Mouse (Mus musculus): ENCODE measurements around the gene Dcun1d3.

Gene Dcun1d3

DNA sequence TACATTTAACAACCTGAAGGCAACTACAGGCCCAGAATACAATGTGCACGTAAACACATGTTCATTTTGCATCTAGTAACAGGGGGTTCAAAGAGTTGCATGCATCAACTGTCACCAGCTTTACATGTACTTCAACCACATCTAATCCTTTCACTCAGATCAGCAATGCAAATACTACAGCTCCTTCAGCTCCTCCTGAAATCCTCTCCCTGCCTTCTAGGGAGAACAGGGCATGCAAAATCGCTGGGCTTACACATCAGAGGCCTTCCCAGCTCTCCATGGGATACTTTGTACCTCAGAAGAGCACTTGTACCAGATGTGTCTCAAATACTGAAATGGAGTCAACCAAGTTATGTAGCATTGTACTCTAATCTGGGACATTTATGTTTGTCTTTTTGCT is 23.0 kb downstream of the Dcun1d3 start:
- DNase-seq (ENCODE audit: low read depth) = no peak

DNA sequence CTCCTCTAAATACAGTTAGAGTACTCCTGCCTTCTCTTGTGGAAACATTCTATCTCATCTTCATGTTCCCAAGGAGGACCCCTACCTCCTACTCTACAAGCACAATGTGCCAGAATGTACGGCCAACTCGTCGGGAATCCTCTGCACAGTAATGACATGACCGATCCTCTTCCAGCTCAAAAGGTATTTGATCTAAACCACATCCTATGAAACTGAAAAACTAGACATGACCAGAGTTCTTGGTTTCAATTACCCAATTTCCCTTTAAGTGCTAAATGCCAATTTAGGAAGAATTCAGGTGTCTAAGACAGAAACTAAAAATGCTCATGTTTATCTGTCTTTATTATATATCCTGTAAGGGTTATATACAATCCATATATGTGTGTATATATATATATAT is 23.9 kb downstream of the Dcun1d3 start:
- DNase-seq (ENCODE audit: low read depth) = no peak

DNA sequence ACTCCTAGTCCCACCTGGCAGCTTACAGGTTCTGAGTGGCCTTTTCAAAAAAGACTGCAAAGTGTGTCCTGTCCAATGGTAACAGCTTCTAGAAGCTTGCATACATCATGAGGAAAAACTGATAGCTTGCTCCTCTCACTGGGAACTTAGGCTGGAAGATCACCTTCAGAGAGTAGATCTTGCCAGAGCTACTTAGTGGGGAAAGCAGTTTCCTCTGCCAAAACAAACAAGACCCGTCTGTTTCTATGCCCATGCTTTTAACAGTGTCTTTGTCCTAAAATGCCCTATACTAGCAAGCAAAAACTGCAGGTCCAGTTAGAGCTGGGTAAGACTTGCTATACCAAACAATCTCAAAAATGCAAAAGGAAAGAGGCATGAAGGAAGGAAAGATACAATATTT is 30.0 kb downstream of the Dcun1d3 start:
- no peak for DNase-seq (ENCODE audit: low read depth)

DNA sequence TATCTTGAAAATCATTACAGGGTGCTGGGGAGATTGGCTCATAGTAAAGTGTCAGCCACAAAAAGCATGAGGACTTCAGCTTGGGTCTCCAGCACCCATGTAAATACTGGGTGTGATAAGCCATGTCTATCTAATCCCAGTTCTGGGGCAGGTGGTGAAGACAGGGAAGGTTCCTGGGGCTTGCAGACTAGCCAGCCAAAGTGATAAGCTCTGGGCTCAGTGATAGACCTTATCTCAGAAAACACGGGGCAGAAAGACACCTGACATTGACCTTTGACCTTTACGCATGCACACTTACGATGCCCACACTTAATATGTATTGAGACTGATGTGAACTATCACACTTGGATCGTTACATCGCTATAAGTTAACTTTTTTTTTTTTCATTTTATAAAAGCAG is 31.6 kb downstream of the Dcun1d3 start:
- no peak for DNase-seq (ENCODE audit: low read depth)

DNA sequence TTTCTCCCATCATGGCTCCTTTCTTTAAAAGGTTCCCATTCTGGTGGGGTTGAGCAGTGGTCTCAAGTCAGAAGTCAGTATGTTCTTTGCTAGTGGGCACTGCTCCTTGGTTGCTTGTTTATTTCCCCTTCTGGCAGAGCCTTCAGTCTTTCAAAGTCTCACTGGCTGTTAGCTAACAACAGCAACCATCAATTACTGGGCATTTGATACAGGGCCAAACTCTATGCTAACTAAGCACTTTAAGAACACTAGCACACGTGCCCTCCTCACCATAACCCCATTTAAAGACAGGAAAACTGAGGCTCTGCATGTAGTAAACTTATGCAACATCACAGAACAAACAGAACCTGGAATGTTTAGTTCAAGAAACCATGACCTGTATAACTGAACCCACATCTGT is 33.9 kb downstream of the Dcun1d3 start:
- DNase-seq (ENCODE audit: low read depth) = no peak

DNA sequence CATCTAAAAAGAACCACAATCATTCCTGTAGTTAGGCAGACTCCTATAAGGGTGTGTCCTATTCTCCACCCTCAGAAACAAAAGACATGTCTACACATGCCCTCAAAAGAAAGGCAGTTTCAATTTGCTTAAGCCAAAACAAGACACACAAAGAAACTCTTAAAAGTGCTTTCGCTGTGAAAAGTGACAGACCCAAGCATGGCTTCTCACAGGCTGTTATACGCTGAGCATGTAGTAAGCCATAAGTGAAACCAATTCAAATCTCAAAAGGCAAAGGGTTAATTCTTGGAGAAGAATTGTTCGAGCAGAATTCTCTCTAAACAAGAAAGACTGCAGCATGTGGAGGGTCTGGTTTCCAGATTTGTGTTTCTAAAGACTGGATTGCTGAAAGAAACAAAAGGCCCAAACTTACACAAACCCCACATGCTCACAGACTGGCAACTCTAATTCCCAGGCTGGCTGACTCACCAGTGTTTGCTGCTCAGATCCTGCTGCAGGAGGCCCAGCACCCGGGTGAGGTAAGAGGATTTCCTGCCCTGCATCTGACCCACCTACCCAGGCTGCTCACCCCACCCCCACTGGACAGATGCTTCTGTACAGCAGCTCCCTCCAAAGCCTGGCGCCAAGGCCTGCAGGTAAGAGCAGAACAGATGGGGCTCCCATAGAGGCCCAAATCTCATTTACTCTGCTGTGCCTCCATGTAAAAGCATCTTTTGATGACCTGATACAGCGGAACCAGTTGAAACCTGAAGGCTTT is 34.6 kb downstream of the Dcun1d3 start:
- DNase-seq (ENCODE audit: low read depth) = peak; percentile 87

DNA sequence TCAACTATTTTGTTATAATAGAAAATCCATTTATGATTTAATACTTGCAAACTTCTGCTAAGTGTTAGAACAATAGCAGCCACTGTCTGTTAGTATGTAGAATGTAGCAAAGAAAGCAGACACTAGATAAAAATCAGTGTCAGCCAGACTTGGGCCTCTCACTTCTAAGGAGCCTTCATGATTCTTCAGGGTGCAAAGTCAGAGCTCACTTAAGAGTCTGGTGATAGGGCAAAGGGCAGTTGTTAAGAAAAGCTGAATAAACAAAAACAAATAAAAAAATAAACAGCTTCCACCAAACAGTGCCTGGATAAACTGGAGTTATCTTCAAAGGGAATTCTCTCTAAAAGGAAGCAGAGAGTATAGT is 35.1 kb downstream of the Dcun1d3 start:
- DNase-seq (ENCODE audit: low read depth) = no peak

DNA sequence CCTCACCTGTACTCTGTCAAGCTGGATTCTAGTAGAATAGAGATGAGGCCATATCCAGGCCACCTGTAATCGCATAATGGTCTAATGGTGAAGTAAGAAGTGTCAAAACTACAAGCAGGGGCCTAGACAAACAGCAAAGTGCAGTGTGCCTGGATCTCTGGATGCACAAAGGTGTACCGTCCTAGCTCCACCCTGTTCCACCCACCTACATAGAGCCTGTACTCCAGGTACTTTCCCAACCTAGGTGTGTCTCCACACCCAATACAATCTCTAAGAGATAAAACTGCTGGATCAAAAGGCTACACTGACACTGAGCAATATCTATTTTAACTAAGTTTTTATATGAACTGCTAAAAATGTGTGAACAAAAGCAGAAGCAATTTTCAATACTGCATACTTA is 35.5 kb downstream of the Dcun1d3 start:
- no peak for DNase-seq (ENCODE audit: low read depth)

DNA sequence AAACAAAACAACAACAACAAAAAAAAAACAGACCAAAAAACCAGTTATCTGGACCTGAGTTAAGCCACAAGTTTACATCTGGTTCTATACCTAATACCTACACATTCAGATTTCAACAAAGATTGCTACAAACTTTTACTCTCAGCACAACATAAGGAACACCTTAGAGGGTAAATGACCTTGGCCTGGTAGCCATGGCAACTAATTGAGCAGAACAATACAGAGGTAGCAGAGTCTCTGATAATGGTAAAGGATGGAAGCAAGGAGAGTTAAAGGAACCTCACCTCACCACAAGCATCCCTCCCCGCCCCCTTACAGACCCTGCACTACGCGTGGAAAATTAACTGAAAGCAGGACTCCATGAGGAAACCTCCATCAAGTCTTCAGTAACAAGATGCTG is 36.0 kb downstream of the Dcun1d3 start:
- DNase-seq (ENCODE audit: low read depth) = no peak

DNA sequence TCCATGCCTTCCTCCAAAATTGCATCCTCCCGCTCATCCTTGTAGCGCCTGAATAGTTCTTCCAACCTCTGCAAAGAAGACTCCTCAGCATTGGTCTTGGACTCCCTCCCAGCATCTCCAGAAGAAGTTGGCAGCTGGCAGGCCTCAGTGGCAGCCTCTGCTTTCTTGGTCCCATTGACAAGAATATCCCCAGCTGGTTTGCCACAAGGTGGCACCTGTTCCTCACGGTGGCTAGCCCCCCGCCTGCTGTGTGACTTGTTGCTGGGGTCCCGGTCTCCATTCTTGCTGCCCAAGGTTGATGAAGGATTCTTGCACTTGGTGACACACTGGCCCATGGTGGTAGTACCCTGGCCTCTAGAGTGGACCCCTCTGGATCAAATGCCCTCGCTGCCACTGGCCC is 36.6 kb downstream of the Dcun1d3 start:
- peak; percentile 28 for DNase-seq (ENCODE audit: low read depth)

DNA sequence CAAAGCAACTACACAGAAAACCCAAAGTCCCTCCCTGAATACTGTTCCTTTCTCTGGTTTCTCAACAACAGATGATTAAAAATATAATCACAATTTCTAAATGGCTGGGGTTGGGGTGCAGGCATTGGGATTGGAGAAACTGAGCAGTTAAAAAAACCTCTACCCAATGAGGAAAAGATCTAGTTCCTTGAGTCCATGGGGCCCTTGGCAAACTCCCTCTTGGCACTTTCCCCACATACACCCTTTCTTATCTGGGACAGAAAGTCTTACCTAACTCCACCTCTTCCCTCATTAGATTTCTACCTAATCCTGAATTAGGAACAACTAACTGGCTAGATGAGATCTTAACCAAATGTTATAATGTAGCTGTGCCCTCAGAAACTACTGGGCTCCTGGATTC is 41.1 kb downstream of the Dcun1d3 start:
- DNase-seq (ENCODE audit: low read depth) = no peak

DNA sequence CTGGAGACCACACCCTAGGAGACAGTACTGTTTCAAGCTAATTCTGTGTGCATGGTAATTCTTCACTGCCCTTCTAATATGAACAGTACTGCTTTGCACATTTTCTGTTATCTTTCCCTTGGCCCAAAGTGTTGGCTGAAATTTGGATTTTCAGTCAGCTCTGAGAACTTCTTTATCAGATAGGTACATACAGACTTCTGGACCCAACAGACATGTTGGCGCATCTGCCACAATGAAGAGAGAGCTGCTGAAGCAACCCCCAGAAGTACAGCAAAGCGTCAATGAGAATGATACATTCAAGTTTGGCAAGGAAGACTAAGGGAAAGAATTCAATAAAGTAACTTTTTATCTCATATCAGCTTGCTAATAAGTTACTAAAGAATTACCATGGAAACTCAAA is 41.7 kb downstream of the Dcun1d3 start:
- DNase-seq (ENCODE audit: low read depth) = no peak

DNA sequence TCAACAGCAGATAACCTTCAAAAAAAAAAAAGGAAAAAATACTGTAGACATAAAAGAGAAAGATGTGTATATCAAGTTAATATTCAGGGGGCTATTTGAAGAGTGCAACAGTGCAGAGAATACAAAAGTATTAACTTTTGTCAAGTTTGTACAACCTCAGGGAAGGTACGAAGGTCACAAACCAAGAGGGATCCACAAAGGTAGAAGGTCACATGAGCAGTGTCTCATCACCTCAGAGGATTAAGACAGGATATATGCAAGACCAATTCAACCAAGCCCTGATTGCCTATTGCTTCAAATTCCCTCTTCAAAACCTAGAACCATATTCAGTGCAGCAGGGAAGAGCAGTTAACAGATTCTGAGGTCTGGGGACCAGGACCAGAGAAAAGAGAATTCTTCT is 42.9 kb downstream of the Dcun1d3 start:
- no peak for DNase-seq (ENCODE audit: low read depth)

DNA sequence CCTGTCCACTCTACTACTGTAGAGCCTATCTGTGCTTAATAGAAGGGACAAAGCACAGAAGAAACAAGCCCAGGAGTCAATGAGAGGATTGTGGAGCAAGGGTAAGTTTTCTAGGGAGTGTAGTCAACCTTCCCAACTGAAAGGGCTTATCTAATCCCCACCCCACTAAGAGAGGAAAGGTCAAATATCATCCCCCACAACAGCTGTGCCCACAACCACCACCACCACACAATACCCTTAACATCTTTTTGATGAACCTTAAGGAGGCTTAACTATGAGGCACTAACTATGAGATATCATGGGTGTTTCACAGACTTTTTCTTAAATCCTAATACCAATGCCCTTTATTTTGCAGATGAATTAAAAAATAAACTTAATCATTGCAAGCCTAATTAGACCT is 43.6 kb downstream of the Dcun1d3 start:
- no peak for DNase-seq (ENCODE audit: low read depth)

DNA sequence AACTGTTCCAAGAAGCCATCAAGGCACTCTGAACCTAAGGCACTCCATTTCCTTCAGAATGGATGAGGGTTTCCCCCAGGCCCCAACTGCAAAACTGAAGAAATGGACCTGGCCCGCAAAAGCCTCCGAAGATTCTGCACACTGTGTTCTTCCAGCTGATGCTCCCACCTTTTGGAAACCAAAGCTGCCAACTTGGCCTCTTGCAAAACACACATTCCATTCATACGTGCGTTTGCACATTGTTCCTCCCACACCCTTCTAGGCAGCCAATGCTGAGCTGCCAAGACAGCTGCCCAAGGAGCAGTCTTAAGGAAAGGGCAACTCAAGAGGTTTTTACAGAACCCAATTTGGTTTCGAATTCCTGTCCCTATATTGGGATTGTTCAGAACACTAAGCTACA is 45.4 kb downstream of the Dcun1d3 start:
- DNase-seq (ENCODE audit: low read depth) = no peak

DNA sequence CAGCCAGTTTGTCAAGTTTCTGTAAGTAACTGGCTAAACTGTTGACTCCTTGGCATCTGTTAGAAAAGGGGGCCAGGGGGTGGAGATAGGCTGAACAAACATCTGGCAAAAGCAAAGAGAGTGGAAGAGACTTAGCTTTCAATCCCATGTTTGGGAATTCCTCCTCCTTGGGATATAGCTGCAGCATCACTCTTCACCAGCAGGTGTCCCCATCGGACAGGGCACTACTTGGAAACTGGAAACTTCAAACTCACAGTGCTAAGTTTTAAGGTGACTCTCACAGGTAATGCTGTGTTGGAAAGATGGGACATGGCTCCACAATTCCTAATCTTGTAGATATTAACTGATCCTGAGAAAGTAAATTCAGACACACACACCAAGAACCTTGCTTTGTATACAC is 47.0 kb downstream of the Dcun1d3 start:
- DNase-seq (ENCODE audit: low read depth) = peak; percentile 35

DNA sequence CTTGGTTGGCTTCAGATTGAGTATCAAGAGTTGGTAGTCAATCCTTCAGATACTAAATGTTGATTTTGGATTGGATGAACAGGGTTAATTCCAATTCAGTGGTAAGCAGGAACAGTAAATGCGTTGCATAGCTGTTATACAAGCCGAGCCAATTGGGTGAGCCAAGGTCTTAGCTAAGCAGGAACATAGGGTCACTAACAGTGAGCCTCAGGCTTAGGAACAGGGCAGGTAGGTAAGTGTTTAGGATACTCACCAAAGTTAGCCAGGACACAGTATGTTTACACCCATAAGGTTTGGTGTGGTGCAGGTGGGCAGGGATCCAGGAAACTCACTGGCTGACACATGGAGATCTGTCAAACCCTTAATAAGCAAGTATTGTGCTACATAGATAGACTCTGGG is 48.7 kb downstream of the Dcun1d3 start:
- no peak for DNase-seq (ENCODE audit: low read depth)

DNA sequence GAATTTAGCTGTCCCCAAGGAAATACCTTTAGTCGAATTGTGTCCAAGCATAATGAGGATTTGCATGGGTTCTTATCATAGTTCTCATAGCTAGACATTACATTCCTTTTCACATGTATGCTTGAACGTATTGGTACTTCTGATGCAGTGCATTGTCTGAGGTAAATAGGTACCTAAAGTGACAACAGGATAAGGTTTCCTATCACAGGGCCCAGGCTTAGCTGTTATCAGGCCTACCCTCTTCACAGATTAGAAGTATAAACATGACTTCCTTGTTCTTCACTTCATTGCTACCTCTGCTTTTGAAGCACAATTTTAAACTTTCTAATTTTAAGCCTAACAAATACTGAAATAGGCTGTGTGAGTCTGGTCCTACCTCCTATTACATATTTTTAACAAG is 50.6 kb downstream of the Dcun1d3 start:
- no peak for DNase-seq (ENCODE audit: low read depth)

DNA sequence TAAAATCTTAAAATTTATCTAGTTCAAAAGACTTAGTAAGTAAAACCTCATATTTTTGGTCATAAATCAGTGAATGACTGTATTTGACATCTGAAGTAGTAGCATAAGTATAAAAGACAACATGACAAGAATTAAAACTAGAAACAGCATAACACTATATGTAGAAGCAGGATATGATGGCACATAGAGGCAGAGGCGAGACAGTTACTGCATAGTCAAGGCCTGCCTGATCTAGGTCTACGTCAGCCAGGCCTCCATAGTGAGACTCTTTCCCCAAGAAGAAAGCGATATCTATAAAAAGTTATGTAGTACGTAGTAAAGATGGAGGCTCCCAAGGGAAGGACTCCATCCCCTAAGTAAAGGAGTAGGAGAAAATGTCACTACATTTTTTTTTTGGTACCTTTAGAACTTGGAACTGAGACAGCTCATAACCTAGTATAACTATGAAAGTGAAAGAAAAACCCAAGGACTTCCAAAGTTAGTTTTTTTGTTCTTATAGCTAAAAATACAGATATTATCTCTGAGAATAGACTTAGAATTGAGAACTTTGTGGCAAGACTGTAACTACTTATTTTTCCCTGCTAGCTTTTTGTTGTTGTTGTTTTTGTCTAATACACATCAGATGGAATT is 54.2 kb downstream of the Dcun1d3 start:
- DNase-seq (ENCODE audit: low read depth) = no peak

DNA sequence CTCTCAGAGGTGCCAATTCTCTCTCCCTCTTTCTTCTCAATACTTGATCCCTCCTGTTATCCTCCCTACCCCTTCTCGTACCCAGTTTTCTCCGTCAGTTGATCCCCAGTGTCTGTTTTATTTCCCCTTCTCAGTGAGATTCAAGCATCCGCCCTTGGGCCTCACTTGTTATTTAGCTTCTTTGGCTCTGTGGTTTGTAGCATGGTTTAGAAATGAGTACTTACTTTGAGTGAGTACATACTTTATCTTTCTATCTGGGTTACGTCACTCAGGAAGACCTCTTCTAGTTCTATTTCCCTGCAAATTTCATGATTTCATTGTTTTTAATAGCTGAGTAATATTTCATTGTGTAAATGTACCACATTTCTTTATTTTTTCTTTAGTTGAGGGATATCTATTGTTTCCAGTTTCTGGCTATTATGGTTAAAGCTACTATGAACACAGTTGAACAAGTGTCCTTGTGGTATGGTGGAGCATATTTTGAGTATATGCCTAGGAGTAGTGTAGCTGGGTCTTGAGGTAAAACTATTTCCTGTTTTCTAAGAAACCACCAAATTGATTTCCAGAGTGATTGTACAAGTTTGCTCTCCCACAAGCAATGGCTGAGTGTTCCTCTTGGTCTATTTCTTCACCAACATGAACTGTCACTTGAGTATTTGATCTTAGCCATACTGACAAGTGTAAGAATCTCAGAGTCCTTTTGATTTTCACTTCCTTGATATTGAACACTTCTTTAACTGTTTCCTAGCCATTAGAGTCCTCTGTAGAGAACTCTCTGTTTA is 59.9 kb downstream of the Dcun1d3 start:
- peak; percentile 93 for DNase-seq (ENCODE audit: low read depth)

DNA sequence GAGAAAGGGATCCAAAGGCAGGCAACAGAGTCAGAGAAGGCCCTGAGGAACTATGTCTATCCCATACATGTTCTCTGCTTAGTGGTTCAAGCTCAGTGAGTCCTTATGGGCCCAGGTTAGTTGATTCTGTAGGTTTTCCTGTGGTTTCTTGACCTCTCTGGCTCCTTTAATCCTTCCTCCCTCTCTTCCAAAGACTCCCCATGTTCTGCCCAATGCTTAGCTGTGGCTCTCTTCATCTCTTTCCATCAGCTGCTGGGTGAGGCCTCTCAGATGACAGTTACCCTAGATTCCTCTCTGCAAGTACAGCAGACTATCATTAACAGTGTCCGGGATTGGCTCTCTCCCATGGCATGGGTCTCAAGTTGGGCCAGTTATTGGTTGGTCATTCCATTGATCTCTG is 60.7 kb downstream of the Dcun1d3 start:
- no peak for DNase-seq (ENCODE audit: low read depth)

DNA sequence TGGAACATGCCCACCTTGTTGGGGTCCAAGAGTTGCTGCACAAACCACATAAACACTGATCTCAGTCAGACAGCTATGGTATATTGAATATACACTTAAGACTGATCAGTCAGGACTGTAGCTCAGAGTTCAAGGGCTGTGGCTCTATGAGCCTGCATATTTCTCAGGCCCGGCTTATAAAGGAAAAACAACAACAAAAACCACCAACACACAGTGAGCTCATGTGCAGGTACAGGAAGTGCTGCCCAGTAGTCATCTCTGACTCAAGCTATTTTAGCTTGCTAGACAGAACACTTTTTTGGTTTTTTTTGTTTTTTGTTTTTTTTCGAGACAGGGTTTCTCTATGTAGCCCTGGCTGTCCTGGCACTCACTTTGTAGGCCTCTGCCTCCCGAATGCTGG is 87.4 kb downstream of the Dcun1d3 start:
- DNase-seq (ENCODE audit: low read depth) = no peak

DNA sequence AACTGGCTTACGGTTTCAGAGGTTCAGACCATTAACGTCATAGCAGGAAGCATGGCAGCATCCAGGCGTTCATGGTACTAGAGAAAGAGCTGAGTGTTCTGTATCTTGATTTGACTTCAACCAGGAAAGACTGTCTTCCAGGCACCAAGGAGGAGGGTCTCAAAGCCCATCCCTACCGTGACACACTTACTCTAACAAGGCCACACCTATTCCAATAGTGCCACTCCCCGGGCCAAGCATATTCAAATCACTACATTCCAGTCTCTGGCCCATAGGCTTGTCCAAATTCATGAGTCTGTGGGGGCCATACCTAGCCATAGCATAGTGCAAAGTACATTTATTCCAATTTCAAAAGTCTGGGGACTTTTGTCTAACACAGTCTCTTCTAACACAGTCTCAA is 88.7 kb downstream of the Dcun1d3 start:
- no peak for DNase-seq (ENCODE audit: low read depth)
